Mouse (Mus musculus): ENCODE results near the gene Abhd2.

Gene Abhd2

GRCm38 (mm10) chr7:79318110-79318801 is 45.3 kb downstream of the Abhd2 start:
- no peak for DNase-seq (ENCODE audit: low spot score)

DNA sequence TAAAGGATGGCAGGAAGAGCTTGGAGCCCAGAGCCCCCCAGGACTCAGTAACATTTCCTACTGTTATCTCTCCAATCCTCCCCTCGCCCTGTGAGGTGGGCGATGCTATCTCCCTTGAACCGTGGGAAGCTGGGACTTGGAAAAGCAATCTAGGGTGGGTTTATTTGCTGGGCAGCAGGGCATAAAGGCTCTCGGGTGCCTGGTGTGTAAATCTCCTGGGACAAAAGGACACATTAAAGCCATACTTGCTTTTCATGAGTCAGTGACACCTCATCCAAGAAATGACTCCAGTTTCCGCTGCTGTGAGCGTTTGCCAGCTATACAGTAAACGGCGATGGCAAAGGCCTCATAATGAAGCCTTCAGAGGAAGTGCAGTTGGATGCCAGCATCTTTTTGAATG is 50.9 kb downstream of the Abhd2 start:
- DNase-seq (ENCODE audit: low spot score), result no peak

DNA sequence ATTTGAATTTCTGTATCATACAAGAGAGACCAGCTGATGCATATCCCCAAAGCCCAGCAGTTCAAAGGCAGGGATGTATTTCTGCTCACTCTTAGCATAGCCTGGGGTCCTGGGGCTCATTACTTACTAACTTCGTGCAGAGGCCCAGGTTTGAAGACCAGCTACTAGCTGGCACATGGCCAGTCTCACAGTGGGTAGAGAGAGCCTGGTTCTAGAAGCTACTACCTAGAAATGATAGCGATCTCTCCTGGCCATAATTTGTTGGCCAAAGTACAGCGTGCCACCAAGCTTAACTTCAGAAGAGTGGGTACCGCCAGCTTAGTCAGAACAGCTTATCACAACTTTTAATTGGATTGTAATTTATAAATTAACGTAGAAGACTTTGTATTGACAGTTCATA is 55.8 kb downstream of the Abhd2 start:
- no peak for DNase-seq (ENCODE audit: low spot score)

- DNase-seq (ENCODE audit: low spot score), result no peak
Measured at GRCm38 (mm10) chr7:79331197-79331596, 58.2 kb downstream of the Abhd2 start.

GRCm38 (mm10) chr7:79333419-79333818 is 60.4 kb downstream of the Abhd2 start:
- no peak for DNase-seq (ENCODE audit: low spot score)

- DNase-seq (ENCODE audit: low spot score), result no peak
Measured at GRCm38 (mm10) chr7:79336362-79336910, 63.4 kb downstream of the Abhd2 start.

GRCm38 (mm10) chr7:79345902-79346301 is 72.9 kb downstream of the Abhd2 start:
- peak; percentile 33 for DNase-seq (ENCODE audit: low spot score)

DNA sequence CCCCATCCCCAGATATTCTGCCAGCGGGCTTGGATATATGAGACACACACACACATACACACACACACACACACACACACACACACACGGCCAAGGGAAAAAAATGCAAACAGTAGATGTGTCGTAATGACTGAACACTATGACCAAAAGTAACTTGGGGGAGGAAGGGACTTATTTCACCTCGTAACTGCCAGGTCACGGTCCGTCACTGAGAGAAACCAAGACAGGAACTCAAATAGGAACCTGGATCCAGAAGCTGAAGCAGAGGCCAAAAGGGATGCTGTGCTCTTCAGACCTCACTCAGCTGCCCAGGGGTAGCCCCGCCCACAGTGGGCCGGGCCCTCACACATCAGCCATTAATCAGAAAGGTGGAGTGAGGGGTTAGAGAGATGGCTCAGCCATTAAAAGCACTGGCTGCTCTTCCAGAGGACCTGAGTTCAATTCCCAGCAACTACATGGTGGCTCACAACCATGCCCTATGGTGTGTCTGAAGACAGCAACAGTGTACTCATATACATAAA is 73.6 kb downstream of the Abhd2 start:
- no peak for DNase-seq (ENCODE audit: low spot score)

DNA sequence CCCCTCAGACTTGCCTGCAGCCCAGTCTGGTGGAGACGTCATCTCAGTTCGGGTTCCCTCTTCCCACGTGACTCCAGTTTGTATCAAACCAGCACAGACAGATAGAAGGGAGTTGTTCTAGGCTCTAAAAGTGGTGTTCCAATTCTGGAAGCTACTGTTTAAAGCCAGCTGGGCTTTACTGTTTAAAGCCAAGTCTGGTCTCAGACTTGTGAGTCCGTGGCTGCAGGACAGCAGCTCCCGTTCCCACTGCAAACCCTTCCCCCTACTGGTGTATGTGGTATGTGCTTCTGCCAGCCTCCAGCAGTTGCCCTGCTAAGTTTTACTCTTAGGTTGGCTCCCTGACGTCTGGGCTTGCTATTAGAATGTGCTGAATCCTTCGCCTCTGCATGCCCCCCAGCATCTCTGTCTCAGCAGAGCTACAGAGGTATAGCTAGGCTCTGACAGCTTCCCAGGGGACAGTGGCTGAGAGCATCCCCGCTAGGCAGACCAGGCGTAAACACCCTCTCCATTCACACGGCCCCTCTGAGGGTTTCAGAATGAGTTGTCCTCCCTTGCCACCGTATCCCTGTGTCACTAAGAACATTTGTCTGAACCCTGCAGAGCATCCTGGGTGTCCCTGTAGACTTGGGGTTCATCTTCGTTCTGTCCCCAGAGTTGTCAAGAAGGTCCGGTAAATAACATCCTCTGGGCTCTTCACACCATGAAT is 74.3 kb downstream of the Abhd2 start:
- no peak for DNase-seq (ENCODE audit: low spot score)

- no peak for DNase-seq (ENCODE audit: low spot score)
Measured at GRCm38 (mm10) chr7:79348816-79349215, 75.8 kb downstream of the Abhd2 start.

DNA sequence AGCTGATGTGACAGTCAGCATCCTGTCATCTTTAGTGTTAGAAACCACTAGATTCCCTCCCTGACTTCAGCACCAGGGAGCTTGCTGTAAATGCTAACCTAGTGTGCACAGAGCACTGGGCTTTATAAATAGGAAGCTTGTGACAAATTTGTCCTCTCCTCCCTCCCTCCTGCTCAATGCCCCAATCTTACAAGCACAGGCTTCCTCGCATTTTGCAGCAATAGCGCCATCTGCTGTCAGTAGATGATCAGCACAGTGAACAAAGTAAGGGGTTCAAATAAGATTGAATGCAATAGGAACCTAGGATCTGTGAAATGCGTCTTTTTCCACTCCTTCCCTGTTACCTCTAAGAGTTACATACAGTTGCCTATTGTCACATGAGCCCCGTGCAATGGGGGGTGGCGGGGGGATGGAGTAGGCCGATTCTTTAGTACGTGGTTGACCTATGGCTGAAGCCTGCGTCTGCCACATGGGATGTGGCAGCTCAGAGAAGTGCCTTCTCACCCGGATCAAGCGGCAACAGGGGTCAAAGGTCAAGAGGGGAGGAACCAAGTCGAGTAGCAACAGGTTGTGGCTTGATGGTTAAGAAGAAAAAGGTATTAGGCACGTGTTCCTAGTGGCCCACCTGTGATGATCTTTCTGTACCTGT is 76.9 kb downstream of the Abhd2 start:
- DNase-seq (ENCODE audit: low spot score), result peak; percentile 34

- no peak for DNase-seq (ENCODE audit: low spot score)
Measured at GRCm38 (mm10) chr7:79358350-79359182, 85.6 kb downstream of the Abhd2 start.

GRCm38 (mm10) chr7:79359183-79359435 is 86.1 kb downstream of the Abhd2 start:
- no peak for DNase-seq (ENCODE audit: low spot score)

GRCm38 (mm10) chr7:79360056-79360455 is 87.1 kb downstream of the Abhd2 start:
- DNase-seq (ENCODE audit: low spot score), result no peak

DNA sequence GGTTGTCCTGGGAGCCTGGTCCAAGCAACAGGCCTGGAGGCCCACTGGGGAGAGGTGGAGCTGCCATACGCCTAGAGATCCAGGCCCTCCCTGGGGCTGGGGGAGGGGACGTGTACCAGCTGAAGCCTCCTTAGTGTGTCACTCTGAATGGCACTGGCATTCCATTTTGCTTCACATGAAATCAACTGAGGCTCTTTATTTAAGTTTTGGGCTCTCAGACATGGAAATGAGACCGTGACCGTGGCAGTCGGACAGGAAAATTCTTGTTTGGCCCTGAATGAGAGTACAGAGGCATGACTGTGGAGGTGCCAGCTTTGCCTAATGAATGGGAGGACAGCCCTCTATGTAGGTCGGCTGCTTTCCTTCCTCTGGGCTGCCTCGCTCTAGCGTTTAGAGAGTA is 89.2 kb downstream of the Abhd2 start:
- no peak for DNase-seq (ENCODE audit: low spot score)

- DNase-seq (ENCODE audit: low spot score), result no peak
Measured at GRCm38 (mm10) chr7:79362830-79363229, 89.8 kb downstream of the Abhd2 start.

DNA sequence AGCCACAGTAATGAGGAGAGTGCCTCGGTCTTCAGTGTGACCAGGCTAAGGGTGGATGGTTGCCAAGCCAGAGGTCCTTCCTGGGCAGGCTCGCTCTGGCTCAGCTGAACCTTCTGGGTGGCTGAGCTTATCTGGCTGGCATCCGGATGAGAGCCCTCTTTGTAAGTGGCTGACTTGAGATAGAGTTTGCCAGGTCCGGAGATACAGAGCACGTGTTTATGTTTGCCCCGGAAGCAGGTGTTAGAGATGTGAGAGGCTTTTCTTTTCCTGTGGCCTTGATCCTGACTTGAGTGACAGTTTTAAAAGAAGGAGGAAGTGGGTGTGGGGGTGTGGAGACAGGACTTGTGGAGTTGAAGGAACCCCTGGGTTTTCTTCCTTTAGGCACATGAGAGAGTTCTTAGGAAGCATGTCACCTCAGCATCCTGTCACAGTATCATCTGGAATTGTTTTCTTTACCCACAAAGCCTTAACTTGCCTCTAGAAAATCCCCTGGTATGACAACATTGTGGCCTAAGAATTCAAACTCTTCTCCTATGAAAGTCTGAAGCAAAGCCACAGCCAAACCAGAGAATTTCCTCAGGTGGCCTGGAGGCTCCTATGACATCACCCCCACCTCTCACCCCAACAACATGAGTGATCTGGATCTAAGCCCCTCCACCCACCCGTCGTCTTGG is 90.5 kb downstream of the Abhd2 start:
- no peak for DNase-seq (ENCODE audit: low spot score)

- DNase-seq (ENCODE audit: low spot score), result no peak
Measured at GRCm38 (mm10) chr7:79368664-79369063, 95.7 kb downstream of the Abhd2 start.

- DNase-seq (ENCODE audit: low spot score), result no peak
Measured at GRCm38 (mm10) chr7:79369416-79369815, 96.4 kb downstream of the Abhd2 start.

GRCm38 (mm10) chr7:79371321-79371879 is 98.4 kb downstream of the Abhd2 start:
- peak; percentile 67 for DNase-seq (ENCODE audit: low spot score)

GRCm38 (mm10) chr7:79374017-79374416 is 101.0 kb downstream of the Abhd2 start:
- no peak for DNase-seq (ENCODE audit: low spot score)

Data from ovary, postnatal 36 days (tissue).